Mouse (Mus musculus): Measurements from ENCODE around the gene 1700029F12Rik.

- TF ChIP-seq POLR2A (IDR thresholded peaks at IDR 0.05; ENCODE audit: low read depth, low read length) (no peak), CTCF (IDR thresholded peaks at IDR 0.05; ENCODE audit: extremely low read depth, insufficient read depth, insufficient read length, insufficient replicate concordance) (no peak)
Measured at GRCm38 (mm10) chr13:96995243-96995642, 38.9 kb downstream of the 1700029F12Rik start.

All from spleen, adult 2 months (tissue).